Mouse (Mus musculus) cerebellum, adult 9-10 months (tissue): Measurements from ENCODE around the gene Myo19.

Experiments used
- DNase-seq: peaks from one replicate; pipeline ENCODE4 v3.0.0; 2022

The Myo19 gene

DNA sequence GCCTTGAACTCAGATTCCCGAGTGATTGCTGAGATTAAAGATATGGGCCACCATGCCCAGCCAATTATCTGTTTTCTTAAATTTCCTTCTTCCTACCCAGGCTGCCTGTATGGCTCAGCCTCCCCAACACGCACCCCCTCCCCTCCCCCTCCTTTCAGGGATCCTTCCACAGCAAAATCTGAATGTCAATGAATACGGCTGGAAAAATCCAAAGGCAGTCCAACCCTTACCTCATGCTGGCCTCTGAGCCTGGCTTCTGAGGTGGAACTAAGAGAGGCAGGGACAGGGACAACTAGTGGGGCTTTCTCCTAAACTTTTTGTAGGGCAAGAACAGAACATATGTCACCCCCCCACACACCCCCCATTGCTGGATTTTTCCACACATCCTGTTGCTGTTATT, 68.2 kb downstream of the Myo19 start:
- no peak for DNase-seq

DNA sequence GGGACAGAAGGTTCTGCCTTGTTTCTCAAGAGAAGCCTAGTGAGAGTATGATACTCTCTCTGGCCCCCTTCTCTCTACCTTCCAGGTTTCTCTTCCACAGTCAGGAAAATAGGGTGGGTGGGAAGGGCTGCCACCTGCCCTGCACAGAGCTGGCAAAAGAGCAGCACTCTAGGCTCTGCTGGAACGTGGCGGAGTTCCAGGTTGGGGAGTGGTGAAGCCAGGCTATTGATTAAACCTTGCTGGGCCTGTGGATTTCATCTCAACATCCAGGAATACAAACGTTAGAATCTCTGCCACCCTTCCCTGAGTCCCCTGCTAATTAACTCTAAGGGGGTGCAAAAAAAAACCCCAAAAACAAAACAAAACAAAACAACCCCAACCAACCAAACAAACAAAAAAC, 68.6 kb downstream of the Myo19 start:
- no peak for DNase-seq

DNA sequence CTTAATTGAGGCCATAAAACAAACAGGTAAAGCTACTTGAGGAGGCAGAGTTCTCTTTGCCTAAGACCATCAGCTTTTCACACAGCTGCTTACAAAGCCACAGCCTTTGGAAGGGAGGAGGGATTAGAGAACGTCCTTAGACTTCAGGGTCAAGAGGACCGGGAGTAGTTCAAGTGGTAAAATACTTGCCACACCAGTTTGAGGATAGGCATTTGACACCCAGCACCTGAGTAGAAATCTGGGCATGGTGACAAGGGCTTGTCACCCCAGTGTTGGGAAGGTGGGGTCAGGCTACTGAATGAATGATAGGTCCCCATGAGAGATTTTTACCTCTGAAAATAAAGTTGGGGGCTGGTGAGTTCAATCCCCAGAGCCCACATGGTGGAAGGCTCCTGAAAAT, 72.7 kb downstream of the Myo19 start:
- DNase-seq = no peak

DNA sequence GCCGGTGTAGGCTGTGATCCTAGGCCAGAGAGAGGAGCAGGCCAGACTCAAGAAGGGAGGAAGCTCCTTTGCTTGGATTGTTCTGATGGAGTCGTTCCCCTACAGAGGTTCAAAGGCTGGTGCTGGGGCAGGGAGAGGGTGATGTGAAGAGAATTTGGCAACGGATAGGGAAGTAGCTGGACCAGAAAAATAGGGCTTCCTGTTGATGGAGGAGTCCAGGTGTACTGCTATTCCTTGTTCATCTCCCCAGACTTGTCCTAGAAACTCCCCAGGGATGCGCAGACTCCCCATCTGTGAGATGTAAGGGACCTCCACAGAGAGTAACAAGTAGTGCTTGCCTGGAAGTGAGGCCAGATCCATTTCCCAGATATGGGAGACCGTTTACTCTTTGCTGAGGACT, 76.5 kb downstream of the Myo19 start:
- DNase-seq = peak; percentile 51

DNA sequence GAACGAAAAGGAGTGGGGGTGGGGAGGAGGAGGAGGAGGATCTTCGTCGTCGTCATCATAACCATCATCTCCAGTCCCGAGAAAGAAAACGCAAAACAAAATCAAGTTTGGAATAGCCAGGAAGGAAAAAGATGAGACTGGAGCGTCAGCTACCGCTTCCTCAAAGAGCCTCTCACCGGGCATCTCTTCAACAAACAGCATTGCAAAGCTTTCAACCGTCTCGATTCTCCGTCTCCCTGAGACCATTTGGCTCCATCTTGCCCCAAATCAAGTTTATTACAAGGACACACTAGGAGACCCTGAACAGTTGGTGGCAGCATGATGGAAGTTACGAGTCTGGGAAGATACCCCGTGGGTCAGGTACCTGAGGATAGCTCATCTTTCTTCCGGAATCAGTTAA, 77.2 kb downstream of the Myo19 start:
- no peak for DNase-seq

DNA sequence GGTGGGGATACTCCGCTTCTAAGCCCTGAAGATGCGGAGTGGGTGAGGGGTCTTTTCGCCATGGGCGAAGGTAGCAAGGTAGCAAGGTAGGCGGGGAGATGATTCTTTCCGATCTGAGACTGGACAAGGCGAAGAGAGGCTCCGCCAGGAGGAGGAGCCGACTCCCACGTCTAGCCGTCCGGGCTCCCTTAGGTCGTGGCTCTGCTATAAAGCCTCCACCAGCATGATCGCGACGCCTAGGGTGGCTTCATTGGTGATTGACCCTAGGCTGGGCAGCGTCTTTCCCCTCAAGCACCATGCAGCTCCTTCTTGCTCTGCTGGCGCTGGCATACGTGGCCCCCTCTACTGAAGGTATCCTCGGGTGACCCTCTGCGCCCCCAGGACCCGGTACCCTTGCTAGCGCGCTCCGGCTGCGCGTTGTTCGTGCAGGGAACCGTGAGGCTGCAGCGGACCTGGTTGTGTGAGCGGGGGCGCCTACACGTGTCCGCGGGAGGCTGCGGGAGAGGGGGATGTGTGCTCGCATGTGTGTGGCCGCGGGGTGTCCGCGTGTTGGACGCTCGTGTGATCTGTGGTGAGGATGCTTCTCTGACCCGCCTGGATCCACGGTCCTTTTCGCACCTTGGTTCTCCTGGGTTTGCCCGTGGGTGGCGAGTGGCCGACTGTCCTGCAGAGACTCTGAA, 77.8 kb downstream of the Myo19 start, which contains the start of gene Car4:
Gene Car4, plus strand, starts transcription at position 196 of the 680 bp plus-strand sequence.
- peak; percentile 81 for DNase-seq

DNA sequence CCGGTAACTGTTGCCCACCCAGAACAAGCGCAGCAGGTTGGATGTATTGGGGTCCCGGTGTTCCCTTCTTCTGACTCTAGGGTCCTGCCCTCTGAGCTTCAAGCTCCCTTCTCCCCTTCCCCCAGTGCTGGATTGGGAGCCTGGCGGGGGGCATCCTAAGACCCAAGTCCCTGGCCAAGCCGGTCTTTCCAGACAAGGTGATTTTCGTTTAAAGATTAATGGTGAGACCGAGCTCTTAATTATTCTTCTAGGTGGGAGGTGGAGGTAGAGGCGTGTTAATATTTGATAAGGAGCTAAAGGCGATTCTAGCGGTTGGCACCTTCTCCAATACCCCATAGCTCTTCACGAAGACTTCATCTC, 78.3 kb downstream of the Myo19 start:
- peak; percentile 61 for DNase-seq

DNA sequence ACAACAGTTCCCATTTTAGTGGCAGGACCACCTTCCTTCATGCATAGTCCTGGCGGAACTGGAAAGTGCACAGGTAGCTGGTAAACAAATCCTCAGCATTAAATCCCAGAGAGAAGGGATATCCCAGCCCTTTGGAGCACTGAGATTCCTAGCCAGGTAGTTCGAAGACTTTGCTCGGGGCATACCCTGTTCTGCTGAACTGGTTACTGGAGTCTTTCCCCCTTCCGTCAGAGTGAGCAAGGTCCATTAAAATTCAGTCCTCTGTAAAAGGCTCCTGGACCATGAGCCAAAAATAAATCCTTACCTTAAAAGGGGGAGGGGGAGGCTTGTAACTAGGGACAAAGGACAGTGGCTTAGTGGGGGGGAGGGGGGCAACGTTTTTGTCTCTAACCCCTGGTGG, 79.2 kb downstream of the Myo19 start:
- no peak for DNase-seq

DNA sequence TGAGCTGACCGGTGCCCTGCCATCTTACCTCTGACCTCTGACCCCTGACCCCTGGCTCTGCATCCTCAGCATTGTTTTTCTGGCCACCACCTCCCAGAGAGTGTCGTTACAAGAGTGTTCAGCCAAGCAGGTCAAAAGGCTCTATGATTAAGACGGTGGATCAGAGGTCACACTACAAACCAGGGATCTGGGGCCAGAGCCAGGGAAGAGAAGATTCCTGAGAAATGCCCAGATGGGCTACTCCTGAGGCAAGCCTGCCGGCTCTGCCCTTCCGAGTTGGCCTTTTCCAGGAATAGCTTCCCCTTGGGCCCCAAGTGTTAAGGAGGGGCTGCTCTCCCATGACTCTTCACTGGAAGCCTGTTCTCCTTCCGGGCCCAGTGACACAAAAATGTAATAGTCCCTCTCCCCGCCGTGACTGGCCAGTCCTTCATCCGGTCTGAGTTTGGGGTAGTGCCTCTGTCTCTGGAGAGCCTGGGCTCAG, 79.8 kb downstream of the Myo19 start:
- DNase-seq = peak; percentile 85

DNA sequence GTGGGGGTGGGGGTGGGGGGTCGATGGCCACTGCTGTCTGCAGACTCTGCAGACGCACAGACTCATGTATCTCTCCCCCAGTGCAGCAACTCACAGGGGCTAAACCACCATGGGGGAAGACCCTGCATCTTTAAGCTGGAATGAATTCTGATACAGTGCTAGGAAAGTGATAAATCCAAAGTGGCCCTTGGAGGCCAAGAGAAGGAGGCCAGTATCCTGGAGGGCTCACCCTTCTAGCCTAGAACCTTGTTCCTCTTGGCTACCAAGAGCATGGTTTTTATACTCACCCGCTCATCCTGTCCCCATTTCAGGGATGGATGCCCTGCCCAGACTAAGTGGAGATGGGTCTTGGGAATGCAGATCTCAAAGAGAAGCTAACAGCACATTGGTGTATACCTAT, 80.3 kb downstream of the Myo19 start:
- peak; percentile 65 for DNase-seq

DNA sequence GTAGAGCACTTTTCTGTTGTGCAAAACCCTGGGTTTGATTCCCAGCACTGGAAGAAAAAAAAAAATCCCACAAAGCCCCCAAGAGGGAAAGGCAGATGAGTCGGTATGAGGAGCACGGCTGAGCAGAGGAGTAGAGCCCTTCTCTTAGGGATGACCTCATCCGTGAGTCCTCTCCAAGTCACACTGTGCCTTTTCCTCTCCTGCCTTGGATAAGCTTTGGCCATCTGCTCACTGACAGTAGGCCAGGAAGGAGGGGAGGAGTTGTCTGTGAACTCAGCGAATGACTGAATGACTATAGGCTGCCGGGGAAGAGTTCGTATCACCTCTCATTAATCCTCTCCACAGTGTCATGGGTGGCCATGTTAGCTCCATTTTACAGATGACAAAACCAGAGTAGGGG, 80.8 kb downstream of the Myo19 start:
- peak; percentile 96 for DNase-seq
